Mouse (Mus musculus): Measurements from ENCODE around the gene Chchd3. TPM values are rescaled to one million over a fixed set of nuclear protein-coding genes. Genes with fewer than 3 reads are reported as not detected.

Gene Chchd3
- total RNA-seq, 2 experiments from 2014 or later = 444 to 445 TPM

- intact Hi-C loops (cut with DNase I) = no loop called here
- no peak for DNase-seq
Observed at GRCm38 (mm10) chr6:33025041-33025440, 35.0 kb downstream of the Chchd3 start.

GRCm38 (mm10) chr6:33004607-33005006, 55.5 kb downstream of the Chchd3 start:
- intact Hi-C loops (cut with DNase I) = no loop called here
- DNase-seq = no peak

- intact Hi-C loops (cut with DNase I) = no loop called here
- DNase-seq = no peak
Observed at GRCm38 (mm10) chr6:33002988-33003387, 57.1 kb downstream of the Chchd3 start.

- no peak for DNase-seq
- intact Hi-C loops (cut with DNase I) = no loop called here
Observed at GRCm38 (mm10) chr6:33001271-33001670, 58.8 kb downstream of the Chchd3 start.

GRCm38 (mm10) chr6:32996597-32996996, 63.5 kb downstream of the Chchd3 start:
- no peak for DNase-seq

GRCm38 (mm10) chr6:32993847-32994246, 66.2 kb downstream of the Chchd3 start:
- no peak for DNase-seq
- intact Hi-C loops (cut with DNase I) = no loop called here

More at GRCm38 (mm10) chr6:32996597-32996996, 63.5 kb downstream of the Chchd3 start:
- intact Hi-C loops (cut with DNase I) = no loop called here

GRCm38 (mm10) chr6:32990061-32990633, 69.9 kb downstream of the Chchd3 start:
- no peak for DNase-seq
- intact Hi-C loops (cut with DNase I) = no loop called here

- intact Hi-C loops (cut with DNase I) = no loop called here
- no peak for DNase-seq
Observed at GRCm38 (mm10) chr6:32988561-32988960, 71.5 kb downstream of the Chchd3 start.

- intact Hi-C loops (cut with DNase I) = loop anchor here (5.0 kb wide), 1 partner anchor 73 kb away; no protein-coding TSS in a partner anchor
- no peak for DNase-seq
Observed at GRCm38 (mm10) chr6:32983876-32984275, 76.2 kb downstream of the Chchd3 start.

GRCm38 (mm10) chr6:32981253-32981652, 78.8 kb downstream of the Chchd3 start:
- peak; percentile 33 to 48 for DNase-seq
- intact Hi-C loops (cut with DNase I) = loop anchor here (5.0 kb wide), 1 partner anchor 76 kb away; no protein-coding TSS in a partner anchor

- intact Hi-C loops (cut with DNase I) = no loop called here
- peak; percentile 13 to 23 for DNase-seq
Observed at GRCm38 (mm10) chr6:32978811-32979210, 81.2 kb downstream of the Chchd3 start.

GRCm38 (mm10) chr6:32971926-32972325, 88.1 kb downstream of the Chchd3 start:
- intact Hi-C loops (cut with DNase I) = no loop called here

GRCm38 (mm10) chr6:32968971-32969370, 91.1 kb downstream of the Chchd3 start:
- DNase-seq = no peak
- intact Hi-C loops (cut with DNase I) = no loop called here

More at GRCm38 (mm10) chr6:32971926-32972325, 88.1 kb downstream of the Chchd3 start:
- no peak for DNase-seq

GRCm38 (mm10) chr6:32962048-32962447, 98.0 kb downstream of the Chchd3 start:
- no peak for DNase-seq

GRCm38 (mm10) chr6:32961477-32961876, 98.6 kb downstream of the Chchd3 start:
- intact Hi-C loops (cut with DNase I) = no loop called here
- no peak for DNase-seq

More at GRCm38 (mm10) chr6:32962048-32962447, 98.0 kb downstream of the Chchd3 start:
- intact Hi-C loops (cut with DNase I) = no loop called here

GRCm38 (mm10) chr6:32959816-32960550, 100.1 kb downstream of the Chchd3 start:
- intact Hi-C loops (cut with DNase I) = no loop called here

GRCm38 (mm10) chr6:32955481-32955880, 104.6 kb downstream of the Chchd3 start:
- DNase-seq = no peak
- intact Hi-C loops (cut with DNase I) = no loop called here

More at GRCm38 (mm10) chr6:32959816-32960550, 100.1 kb downstream of the Chchd3 start:
- no peak for DNase-seq

- intact Hi-C loops (cut with DNase I) = no loop called here
Observed at GRCm38 (mm10) chr6:32950973-32951372, 109.1 kb downstream of the Chchd3 start.

GRCm38 (mm10) chr6:32949702-32950101, 110.4 kb downstream of the Chchd3 start:
- intact Hi-C loops (cut with DNase I) = no loop called here
- DNase-seq = no peak

More at GRCm38 (mm10) chr6:32950973-32951372, 109.1 kb downstream of the Chchd3 start:
- no peak for DNase-seq

GRCm38 (mm10) chr6:32947225-32947624, 112.8 kb downstream of the Chchd3 start:
- no peak for DNase-seq
- intact Hi-C loops (cut with DNase I) = no loop called here

GRCm38 (mm10) chr6:32944956-32945355, 115.1 kb downstream of the Chchd3 start:
- intact Hi-C loops (cut with DNase I) = no loop called here
- DNase-seq = no peak

GRCm38 (mm10) chr6:32943651-32944050, 116.4 kb downstream of the Chchd3 start:
- DNase-seq = no peak
- intact Hi-C loops (cut with DNase I) = no loop called here

All from heart, postnatal 10 days (tissue).